Mouse (Mus musculus): Measurements from ENCODE around the gene Fto.

The Fto gene

DNA sequence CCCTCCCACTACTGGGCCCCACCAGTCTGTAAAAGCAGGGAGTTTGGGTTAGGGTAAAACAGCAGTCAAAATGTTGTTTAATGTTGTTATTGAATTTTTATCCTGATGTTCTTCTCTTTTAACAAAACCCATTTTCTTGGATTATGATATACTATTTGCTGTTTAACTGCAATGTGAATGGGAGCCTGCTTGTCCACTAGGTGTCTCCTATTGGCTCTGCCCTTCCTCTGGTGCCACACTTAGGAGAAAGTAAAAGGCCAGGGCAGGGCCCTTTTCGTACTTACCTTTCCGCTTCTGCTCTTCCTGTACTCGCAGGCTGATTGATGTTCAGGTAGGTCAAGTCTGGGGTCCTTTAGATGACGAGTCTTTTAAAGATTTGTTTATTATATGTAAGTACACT is 40.6 kb downstream of the Fto start:
- in situ Hi-C loops (cut with MboI; ENCODE audit: unreplicated experiment in 2 of 2): no loop called here

DNA sequence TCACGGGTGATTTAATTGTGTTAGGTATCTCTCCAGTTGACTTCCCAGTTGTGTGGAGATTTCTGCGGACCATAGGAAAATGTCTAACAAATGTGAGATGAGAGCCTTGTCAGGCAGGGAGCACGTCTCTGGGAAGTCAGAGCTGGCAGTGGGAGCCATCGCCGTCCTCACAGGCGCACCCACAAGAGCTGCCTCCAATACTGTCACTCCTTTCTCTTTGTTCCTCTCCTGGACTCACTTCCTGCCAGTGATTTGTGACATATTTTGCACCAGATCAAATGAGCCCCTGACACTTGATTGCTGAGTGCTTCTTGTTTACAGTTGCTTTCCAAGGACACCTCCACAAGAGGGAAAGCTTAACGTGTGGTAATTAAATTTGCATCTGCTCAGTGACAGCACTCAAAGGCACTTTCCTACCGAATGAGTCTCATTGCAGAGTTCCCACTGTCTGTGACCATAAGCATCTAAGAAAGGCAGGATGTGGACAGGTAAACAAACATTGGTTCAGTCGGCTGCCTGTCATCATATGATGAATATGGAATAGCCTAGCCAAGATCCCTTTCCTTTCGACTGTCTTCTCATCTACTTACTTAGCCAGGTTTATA is 42.1 kb downstream of the Fto start:
- in situ Hi-C loops (cut with MboI; ENCODE audit: unreplicated experiment in 2 of 2): no loop called here

DNA sequence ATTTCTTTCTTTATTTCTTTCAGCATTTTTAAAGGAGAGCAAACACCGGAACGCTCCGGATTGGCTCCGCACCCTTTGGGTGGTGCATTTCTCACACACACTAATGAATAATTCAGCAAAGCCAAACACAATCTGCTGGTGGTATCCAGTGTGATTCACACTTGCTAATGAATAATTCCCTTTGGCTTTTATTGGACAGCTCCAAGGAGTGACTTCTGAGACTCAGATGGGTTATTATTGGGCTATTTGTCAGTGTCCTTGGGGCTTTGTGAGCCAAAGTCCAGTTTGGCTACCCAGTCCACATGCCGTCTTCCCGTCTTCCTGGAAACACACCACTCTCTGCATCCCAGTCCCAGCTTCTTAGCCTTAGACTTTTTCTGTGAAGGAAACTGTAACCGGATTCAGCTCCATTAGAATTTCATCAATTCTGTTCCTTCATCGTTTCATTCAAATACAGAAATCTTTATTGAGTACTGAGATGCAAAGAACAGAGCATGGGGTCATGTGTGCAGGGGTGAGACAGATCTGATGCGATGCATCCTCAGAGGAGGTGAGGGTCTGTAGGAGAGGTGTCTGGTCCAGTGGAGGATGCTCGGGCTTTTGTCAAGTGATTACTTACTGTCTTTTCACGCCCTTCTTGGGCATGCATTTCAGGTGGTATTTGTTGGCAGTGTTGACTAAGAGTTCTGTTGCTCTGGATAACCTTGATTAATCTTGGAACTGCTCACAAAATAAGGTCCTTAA is 42.8 kb downstream of the Fto start:
- in situ Hi-C loops (cut with MboI; ENCODE audit: unreplicated experiment in 2 of 2): no loop called here

DNA sequence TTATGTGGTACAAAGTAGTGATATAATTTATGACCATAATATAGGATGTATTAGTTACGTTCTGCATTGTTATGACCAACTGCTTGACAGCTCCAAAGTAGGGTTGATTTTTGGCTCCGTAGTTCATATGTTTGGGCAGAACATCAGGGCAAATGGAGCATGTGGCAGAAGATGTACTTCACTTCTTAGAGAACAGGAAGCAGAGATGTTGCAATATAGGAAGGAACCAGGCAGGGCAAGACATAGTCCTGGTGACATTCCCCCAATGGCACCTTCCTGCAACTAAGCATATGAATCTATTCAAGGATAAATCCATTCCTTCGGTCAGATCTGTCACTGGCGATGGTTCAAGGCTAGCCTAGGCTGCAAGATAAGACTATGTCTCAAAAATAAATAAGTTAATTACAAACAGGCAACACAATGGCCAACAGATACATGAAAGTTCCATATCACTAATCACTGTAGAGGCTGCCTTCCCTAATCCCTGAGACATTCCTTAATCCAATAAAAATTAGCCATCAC is 44.2 kb downstream of the Fto start:
- in situ Hi-C loops (cut with MboI; ENCODE audit: unreplicated experiment in 2 of 2): no loop called here

DNA sequence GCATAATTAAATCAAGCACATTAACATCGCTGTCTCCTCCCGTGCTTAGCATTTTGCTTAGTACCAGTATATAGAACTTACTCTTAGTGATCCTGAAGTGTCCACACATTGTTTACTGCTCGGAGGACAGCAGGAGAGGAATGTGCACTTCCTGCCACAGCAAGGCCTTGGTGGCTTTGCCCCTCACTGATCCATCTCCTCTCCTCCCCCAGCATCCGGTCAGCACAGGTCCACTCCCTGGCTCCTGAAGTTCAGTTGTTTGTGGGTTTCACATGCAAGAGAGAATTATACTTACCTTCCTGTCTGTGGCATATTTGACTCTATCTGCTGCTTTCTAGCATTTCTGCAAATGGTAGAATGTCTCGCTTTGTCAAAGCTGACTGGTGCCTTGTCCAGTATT is 44.7 kb downstream of the Fto start:
- in situ Hi-C loops (cut with MboI; ENCODE audit: unreplicated experiment in 2 of 2): no loop called here

DNA sequence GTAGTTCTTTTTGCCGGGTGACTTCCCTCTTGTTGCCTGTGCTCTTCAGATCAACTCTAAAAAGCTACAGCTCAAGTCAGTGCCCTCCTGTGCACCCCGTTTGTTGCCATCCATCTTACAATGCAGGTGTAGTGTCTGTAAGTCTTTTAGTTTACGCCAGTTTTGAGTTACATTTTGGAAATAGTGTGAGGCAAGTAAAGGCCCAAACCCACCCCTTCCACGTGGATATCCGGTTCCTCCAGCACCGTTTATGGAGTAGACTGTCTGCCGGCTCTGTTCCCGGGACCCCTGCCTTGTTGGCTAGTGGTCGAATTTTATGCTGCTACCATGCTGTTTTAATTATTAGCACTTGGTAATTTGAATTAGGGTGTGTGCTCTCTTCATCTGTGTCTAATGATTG is 46.2 kb downstream of the Fto start:
- in situ Hi-C loops (cut with MboI; ENCODE audit: unreplicated experiment in 2 of 2): no loop called here

DNA sequence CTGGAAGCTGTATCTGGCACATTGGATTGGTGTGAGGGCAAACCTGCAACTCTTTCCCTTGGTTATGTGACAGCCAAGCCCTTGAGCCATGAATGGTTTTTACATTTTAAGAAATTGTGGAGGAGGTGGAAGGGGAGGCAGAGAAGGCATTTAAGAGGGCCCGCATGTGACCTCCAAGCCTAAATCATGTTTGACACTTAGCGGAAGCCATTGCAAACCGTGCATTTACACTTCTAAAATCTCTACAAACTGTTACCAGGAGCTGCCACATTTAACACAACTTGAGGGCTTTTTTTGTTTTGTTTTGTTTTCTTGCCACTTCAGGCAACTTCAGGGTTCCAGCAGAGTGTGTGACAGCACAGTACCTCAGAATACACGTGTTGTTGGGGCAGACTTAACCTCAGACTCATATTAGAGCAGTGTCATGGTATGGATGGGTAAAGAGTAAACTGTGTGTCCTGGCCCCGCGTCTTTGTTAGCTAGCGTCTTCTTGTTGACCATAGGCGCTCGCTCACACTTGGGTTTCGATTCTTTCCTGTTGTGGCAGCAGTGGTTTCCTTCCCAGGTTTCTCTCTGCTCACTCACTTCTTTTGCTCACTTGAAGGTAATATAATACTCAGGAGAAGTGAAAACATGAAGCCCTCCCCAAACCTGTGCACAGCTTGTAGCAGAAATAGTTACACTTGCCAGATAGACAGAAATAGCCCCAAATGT is 47.5 kb downstream of the Fto start:
- in situ Hi-C loops (cut with MboI; ENCODE audit: unreplicated experiment in 2 of 2): no loop called here

DNA sequence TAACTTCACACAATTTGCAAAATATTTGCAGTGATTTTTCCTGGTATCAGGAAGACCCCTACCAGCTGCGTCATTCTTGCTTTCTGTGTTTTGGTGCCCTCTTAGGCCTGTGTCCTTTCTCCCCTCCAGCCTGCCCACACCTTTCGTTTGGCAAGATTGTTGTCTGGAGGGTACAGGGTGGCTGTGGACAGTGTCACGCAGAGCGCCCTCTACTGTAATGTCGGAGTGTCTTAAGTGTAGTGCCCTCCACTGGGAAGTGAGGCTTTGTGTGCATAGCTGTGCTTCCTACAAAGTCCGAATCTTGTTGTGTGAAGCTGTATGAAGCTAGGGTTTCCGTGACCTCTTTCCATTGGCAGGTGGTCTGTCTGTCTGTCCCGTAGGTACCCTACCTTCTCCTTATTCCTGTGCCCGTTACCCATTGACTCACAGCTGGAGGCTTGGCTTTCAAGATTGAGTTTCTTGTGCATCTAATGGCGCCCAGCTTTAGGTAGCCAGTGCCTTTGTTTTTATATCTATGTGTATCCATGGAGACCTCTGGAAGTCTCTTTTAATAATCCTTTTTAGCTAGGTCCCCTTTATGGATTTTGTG is 50.0 kb downstream of the Fto start:
- in situ Hi-C loops (cut with MboI; ENCODE audit: unreplicated experiment in 2 of 2): no loop called here

DNA sequence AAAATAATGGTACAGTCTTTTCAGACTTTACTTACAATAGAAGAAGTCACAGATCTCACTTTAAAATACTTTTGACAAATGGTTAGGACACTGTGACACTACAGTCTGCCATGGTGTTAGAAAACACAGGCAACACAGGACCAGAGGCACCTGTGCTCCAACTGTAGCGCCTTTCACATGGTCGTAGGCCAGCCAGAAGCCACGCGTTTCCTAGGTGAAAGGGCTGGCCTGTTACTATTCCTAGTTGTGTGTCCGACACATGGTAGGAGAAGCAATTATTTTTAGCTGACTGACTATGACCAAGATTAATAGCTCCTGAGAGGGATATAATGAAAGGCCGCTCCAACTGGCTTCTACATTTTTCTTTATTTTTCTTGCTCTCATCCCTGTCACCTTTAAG is 50.9 kb downstream of the Fto start:
- in situ Hi-C loops (cut with MboI; ENCODE audit: unreplicated experiment in 2 of 2): no loop called here

DNA sequence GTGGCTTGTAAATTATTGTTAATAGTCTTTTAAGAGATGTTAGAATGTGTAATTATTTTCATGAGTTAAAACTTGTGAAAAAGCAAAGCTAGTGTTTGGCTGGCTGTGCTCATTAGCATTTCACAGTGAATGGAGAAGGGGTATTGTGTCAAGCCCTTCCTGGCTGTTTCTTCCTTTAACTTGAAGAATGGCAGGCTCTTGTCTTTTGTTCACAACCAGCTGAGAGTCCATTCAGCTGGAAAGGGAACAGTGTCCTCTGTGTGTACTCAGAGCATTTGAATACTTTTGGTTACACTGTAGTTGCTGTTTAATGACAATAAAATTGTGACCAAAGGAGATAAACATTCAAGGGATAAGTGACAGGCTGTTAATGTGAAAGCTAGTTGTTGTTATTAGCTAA is 52.5 kb downstream of the Fto start:
- in situ Hi-C loops (cut with MboI; ENCODE audit: unreplicated experiment in 2 of 2): no loop called here

DNA sequence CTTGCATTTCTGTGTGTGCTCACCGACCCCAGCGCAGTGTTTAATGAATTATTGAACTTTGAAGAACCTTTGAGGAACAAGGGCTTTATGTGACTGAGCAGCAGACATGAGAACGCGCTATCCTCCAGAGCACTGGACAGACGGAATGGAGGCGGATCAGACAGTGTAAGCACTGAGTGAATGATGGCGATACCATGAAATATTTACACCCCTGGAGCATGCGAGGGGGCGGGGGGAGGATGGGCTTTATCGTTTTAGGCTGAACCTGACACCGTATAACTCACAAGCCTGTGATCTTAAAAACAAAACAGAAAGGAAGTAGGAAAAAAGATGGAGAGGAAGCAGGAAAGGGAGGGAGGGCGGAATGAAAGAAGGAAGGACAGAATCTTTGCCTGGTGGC is 57.6 kb downstream of the Fto start:
- in situ Hi-C loops (cut with MboI; ENCODE audit: unreplicated experiment in 2 of 2): loop anchor here in 1 of 2 experiments (10.0 kb wide), 2 partner anchors 1014 to 1634 kb away; no protein-coding TSS in a partner anchor

DNA sequence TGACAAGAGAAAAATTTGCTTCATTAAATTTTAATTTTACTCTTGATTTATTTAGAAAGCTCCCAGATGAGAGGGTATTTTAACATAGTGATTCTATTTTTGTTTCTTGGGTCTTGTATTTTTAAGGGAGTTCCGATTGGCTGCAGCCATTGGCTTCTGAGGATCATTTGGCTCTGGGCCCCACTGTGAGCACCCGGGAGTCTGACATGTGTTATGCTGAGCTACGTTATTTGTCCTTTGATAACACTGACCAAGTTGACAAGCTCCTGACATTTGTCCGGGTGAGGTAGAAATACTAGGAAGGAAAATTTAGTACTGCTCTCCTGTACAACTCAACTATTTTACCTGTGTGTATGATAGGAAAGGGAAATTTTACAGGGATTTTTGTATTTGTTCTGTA is 58.7 kb downstream of the Fto start:
- in situ Hi-C loops (cut with MboI; ENCODE audit: unreplicated experiment in 2 of 2): loop anchor here in 1 of 2 experiments (10.0 kb wide), 2 partner anchors 1013 to 1633 kb away; no protein-coding TSS in a partner anchor

DNA sequence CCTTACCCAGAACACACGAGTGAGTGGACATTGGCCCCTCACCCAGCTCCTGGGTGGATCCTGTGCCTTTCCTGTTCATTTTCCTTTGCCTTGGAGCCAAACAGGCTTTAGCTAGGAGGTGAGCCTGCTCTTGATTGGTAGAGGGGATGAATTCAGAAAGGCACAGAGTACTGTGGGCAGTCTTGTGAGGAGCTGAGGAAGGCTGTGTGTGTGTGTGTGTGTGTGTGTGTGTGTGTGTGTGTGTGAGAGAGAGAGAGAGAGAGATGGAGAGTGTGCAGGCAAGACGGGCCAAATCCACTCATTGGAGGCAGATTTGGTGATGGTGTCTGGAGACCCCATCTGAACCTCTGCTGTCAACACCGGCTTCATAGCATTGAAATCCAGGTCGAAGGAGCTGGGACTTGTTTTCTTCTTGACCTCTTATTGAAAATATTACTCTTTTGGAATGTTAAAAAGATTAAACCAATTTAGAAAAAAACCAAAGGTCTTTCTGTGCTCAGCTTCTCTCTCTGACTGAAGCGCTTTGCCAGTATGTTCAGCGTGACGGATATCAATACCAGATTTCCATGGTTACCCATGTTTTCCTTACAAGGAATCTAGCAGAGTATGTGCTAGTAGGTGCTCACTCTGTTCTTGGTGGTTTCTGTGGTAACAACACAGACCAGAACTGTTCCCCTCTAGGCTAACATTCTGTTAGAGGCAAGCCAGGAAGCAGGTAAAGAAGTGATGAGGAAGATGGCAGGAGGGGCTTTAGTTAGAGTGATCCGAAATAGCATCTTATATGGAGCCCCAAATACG is 59.7 kb downstream of the Fto start:
- in situ Hi-C loops (cut with MboI; ENCODE audit: unreplicated experiment in 2 of 2): loop anchor here in 1 of 2 experiments (10.0 kb wide), 2 partner anchors 1012 to 1632 kb away; no protein-coding TSS in a partner anchor

DNA sequence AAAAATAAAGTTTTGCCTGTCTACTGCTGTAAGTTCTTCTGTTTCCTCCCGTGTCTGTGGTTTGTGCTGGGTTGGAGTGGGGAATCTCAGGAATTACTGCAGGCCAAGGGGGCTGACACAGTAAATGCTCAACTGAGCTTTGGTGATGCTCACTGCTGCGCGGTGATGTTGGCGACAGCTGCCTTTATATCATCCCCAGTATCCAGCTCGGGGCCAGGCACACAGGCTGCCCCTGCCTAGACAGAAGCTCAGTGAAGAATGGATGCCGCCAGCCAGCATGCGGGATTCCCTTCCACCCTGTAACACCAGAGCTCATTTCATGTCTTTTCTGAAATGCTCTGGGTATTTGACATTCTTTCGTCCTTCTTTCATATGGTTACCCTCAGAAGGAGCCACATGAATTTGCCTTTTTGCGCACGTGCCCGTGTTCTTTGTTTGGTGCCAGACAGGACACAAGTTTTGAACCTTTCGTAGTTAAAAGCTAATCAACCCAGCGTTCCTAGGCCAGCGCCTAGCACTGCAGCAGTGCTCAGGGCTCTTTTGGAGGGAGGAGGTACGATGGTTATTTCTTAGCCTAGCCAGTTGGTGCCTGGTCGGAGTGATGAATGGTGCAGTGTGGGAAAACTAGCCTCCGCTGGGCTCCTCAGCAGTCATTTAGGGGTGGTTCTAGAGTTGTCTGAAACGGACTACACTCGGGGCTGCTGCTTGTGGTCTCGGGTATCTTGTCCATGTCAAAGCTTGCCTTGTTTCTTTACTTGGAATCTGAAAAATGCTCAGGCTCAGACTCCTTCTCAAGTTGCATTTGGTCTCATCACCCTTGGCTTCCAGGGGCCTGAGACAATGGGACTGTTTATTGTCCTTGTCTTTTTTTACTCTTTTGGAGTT is 62.0 kb downstream of the Fto start:
- in situ Hi-C loops (cut with MboI; ENCODE audit: unreplicated experiment in 2 of 2): loop anchor here in 1 of 2 experiments (10.0 kb wide), 2 partner anchors 1010 to 1630 kb away; no protein-coding TSS in a partner anchor

DNA sequence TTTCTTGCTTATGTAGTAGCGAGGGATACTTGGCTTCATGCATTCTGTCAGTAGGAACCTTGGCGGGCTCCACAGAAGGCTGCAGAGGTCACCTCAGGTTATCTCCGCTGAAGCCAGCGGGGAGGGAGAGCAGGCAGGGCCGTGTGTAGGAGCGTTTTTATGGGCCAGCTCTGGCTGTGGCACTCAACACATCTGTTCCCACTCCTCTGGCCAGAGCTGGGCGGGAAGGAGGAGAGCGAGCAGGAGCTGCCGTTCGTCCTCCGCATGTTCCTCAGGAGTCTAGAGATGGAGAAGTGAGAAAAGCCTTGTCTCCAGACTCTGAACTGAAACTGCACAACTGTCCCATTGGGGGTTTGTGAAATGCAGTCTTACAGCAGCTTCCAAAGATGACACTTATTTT is 63.5 kb downstream of the Fto start:
- in situ Hi-C loops (cut with MboI; ENCODE audit: unreplicated experiment in 2 of 2): loop anchor here in 1 of 2 experiments (10.0 kb wide), 2 partner anchors 1008 to 1628 kb away; no protein-coding TSS in a partner anchor

DNA sequence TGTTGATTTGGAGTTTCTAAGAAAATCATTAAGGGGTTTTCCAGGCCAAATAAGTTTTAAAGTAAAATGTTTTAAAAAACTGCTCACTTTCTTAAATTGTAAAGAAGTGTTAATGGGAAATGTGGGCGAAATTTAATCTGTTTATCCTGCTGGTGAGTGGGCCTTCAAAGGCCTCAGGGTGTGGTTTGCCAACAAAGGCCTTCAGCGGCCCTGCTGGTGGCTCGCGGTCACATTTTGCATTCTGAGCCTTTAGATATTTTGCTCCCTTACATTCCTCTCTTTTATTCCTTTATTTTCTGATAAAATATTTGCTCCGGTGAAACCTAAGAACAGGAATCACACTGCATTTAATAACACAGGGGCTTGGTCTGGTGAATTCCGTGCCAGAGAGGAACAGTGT is 64.0 kb downstream of the Fto start:
- in situ Hi-C loops (cut with MboI; ENCODE audit: unreplicated experiment in 2 of 2): loop anchor here in 1 of 2 experiments (10.0 kb wide), 2 partner anchors 1008 to 1628 kb away; no protein-coding TSS in a partner anchor

DNA sequence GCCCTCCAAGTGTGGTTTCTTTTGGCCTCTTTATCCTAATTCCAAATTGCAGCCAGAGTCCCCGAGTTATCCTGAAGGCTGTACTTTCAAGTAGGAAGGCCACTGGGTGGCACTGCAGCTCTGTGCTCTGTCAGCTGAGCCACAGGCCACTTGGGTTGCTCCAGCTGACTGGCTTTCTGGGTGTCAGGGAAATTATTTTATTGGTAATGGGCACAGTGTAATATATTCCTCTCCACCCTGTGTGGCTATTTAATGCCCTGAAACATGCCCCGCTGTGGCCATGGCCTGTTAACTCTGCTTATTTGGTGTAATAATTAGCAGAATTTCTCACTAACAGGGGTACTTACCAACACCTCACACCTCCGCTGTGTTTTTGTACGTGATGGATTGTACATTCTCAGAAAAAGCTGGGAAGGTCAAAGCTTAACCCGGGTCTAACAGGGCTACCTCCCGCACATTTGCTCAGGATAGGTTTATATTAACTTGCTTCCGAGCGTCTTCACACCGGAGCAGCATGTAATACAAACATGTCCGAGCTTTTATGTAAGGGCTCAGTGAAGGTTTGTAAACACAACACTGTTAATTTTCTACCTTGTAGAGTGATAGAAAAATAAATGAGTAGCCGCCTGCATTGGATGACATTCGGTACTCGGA is 65.6 kb downstream of the Fto start:
- in situ Hi-C loops (cut with MboI; ENCODE audit: unreplicated experiment in 2 of 2): loop anchor here in 1 of 2 experiments (10.0 kb wide), 2 partner anchors 1006 to 1626 kb away; no protein-coding TSS in a partner anchor

DNA sequence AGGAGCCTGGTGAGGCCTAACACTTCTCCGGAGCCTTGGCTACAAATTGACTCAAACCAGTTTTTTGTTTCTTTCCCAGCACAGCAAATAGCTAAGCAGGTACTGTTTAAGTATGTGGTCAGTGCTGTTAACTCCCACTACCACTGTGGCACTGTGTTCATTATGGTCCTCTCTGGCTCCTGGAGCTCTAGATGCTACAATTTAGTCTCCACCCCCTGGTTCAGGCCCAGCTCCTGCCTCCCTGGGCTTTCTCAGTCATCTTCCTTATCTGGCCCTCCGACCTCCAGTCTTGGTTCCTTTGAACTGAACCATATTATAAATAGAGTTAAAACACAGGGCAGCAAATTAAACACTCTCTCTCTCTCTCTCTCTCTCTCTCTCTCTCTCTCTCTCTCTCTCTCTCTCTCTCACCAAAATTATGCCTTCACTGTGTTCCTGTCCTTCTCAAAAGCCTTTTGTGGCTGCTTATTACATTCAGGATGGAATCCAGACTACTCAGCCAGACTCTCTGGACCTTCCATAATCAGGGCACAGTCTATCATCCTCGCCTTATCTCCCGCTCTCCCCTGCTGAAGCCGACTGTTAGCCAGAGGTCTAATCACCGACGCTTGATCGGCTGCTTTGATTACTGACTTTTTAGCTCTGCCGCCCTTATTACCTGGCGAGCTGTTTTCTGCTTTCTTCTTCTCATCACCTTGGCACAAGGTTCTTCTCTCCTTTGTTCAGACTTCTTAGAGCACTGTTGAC is 67.6 kb downstream of the Fto start:
- in situ Hi-C loops (cut with MboI; ENCODE audit: unreplicated experiment in 2 of 2): no loop called here
